In genomic region chr14:55782361-55782960, GRCm38 (mm10) we compare ENCODE assay signal across 9 mouse cellular contexts. TPM values are rescaled to one million over a fixed set of nuclear protein-coding genes. Genes with fewer than 3 reads are reported as not detected.
DNase-seq lines count a peak whose midpoint lies in the region; ATAC-seq lines count a peak whose summit lies in the region.
"Had no signal": no experiment of that assay in that cellular context is flagged by ENCODE, and none has a peak within 500 bp of the region (broad histone marks: within the 10 kb centered on the region; RNA-seq: fewer than 3 reads in every experiment).

No protein-coding gene starts in this region.

- 42% methylated on average over 9 of the region's 9 CpGs for WGBS in embryonic facial prominence, embryonic 12.5 days
- WGBS in hindbrain, embryonic 12.5 days, result 46% methylated on average over 9 of the region's 9 CpGs
- 47% methylated on average over 9 of the region's 9 CpGs for WGBS in liver, embryonic 16.5 days (ENCODE audit: insufficient replicate concordance)

- H3K4me2 ChIP-seq in embryonic facial prominence, embryonic 12.5 days (replicated peaks), result peak overlapping the region; percentile 63
- H3K4me2 ChIP-seq in hindbrain, embryonic 12.5 days (replicated peaks), result peak overlapping the region; percentile 45
- peak overlapping the region; percentile 19; the same call in 1 of the 2 replicates for H3K4me2 ChIP-seq in liver, embryonic 16.5 days (ENCODE audit: low read depth, low read length)

- peak; percentile 93 for DNase-seq in heart, adult 11 months
- DNase-seq in heart, postnatal 25 days (ENCODE audit: low spot score), result no peak
- DNase-seq in yolk sac, embryonic 10.5 days (ENCODE audit: low spot score), result no peak
- no peak for DNase-seq in right cerebral cortex, postnatal 25 days
- no peak for DNase-seq in left cerebral cortex, adult 8-10 months (ENCODE audit: low spot score in 2 of 2)

- H3K4me1 ChIP-seq in embryonic facial prominence, embryonic 12.5 days, result peaks cover 29% of the 10 kb centered on the region
- peaks cover 12% of the 10 kb centered on the region for H3K4me1 ChIP-seq in hindbrain, embryonic 12.5 days
- H3K4me1 ChIP-seq in liver, embryonic 16.5 days (ENCODE audit: control insufficient read depth, low read depth, low read length), result peaks cover 2% of the 10 kb centered on the region

- peaks cover 40% of the 10 kb centered on the region for H3K27me3 ChIP-seq in embryonic facial prominence, embryonic 12.5 days
- H3K27me3 ChIP-seq in hindbrain, embryonic 12.5 days, result peaks cover 66% of the 10 kb centered on the region
- peaks cover 29% of the 10 kb centered on the region for H3K27me3 ChIP-seq in liver, embryonic 16.5 days (ENCODE audit: control insufficient read depth, insufficient read depth, low read depth, low read length)

- intact Hi-C loops in heart, postnatal 25 days (cut with DNase I), result no loop called here

- H3K9ac ChIP-seq in embryonic facial prominence, embryonic 12.5 days, result peak overlapping the region; percentile 32; the same call in 1 of the 2 replicates
- no peak overlapping the region for H3K9ac ChIP-seq in hindbrain, embryonic 12.5 days
- H3K9ac ChIP-seq in liver, embryonic 16.5 days (ENCODE audit: low read depth, low read length), result no peak overlapping the region

- H3K27ac ChIP-seq in embryonic facial prominence, embryonic 12.5 days, result peak overlapping the region; percentile 73
- H3K27ac ChIP-seq in hindbrain, embryonic 12.5 days, result no peak overlapping the region
- no peak overlapping the region for H3K27ac ChIP-seq in liver, embryonic 16.5 days (ENCODE audit: low read length)

- no peaks in the 10 kb centered on the region for H3K36me3 ChIP-seq in embryonic facial prominence, embryonic 12.5 days
- H3K36me3 ChIP-seq in hindbrain, embryonic 12.5 days, result no peaks in the 10 kb centered on the region
- H3K36me3 ChIP-seq in liver, embryonic 16.5 days (ENCODE audit: control insufficient read depth, insufficient read depth), result no peaks in the 10 kb centered on the region

- no peaks in the 10 kb centered on the region for H3K9me3 ChIP-seq in embryonic facial prominence, embryonic 12.5 days
- no peaks in the 10 kb centered on the region for H3K9me3 ChIP-seq in hindbrain, embryonic 12.5 days (replicated peaks)
- H3K9me3 ChIP-seq in liver, embryonic 16.5 days (replicated peaks; ENCODE audit: control insufficient read depth, low read length), result no peaks in the 10 kb centered on the region

- no peak for ATAC-seq in embryonic facial prominence, embryonic 12.5 days (ENCODE audit: insufficient number of reproducible peaks, insufficient read depth, low FRiP score, low TSS enrichment)
- no peak for ATAC-seq in hindbrain, embryonic 12.5 days (ENCODE audit: low FRiP score)
- no peak for ATAC-seq in liver, embryonic 16.5 days (ENCODE audit: low read depth)

- H3K4me3 ChIP-seq in embryonic facial prominence, embryonic 12.5 days, result peak overlapping the region; percentile 42
- H3K4me3 ChIP-seq in hindbrain, embryonic 12.5 days, result peak overlapping the region; percentile 34; the same call in 1 of the 2 replicates
- peak overlapping the region; percentile 7; the same call in 1 of the 2 replicates for H3K4me3 ChIP-seq in liver, embryonic 16.5 days (ENCODE audit: low read depth, low read length)

RNA-seq across cellular contexts. Expression of gene Adcy4, which starts 1.4 kb away (rescaled TPM):
- total RNA-seq in heart, postnatal 25 days (2021), result 10 to 100 TPM; 18.2 to 23.8 TPM
- 21.3 and 24.2 TPM in 2 replicates for polyA plus RNA-seq in embryonic facial prominence, embryonic 12.5 days (2016; fragmentation: Nextera tagmentation; extraction: Ambion mirVana)
- polyA plus RNA-seq in hindbrain, embryonic 12.5 days (2016; fragmentation: Nextera tagmentation; extraction: Ambion mirVana), result 15.7 and 19.5 TPM in 2 replicates
- polyA plus RNA-seq in liver, embryonic 16.5 days (2015; fragmentation: Nextera tagmentation; extraction: Ambion mirVana), result 1.9 and 2.4 TPM in 2 replicates
- 1 to 10 TPM; 3.3 to 6.2 (median 4.7) TPM for total RNA-seq in left cerebral cortex, adult 8-10 months (2022)

RNA-seq across cellular contexts. Expression of gene Ripk3, which starts 6.2 kb away (rescaled TPM):
- 1 to 10 TPM; 2.3 to 3.4 TPM for total RNA-seq in heart, postnatal 25 days (2021)
- polyA plus RNA-seq in embryonic facial prominence, embryonic 12.5 days (2016; fragmentation: Nextera tagmentation; extraction: Ambion mirVana), result 45.5 and 50.3 TPM in 2 replicates
- polyA plus RNA-seq in hindbrain, embryonic 12.5 days (2016; fragmentation: Nextera tagmentation; extraction: Ambion mirVana), result 10.8 and 13.5 TPM in 2 replicates
- polyA plus RNA-seq in liver, embryonic 16.5 days (2015; fragmentation: Nextera tagmentation; extraction: Ambion mirVana), result 15.4 and 16.4 TPM in 2 replicates
- under 1 TPM in 2 of 4 experiments, not detected in 2; 0.73 to 0.98 TPM for total RNA-seq in left cerebral cortex, adult 8-10 months (2022)

RNA-seq across cellular contexts. Expression of gene Ltb4r1, which starts 16.7 kb away (rescaled TPM):
- total RNA-seq in heart, postnatal 25 days (2021), result under 1 TPM in 1 of 2 experiments, not detected in 1; 0.18 TPM
- polyA plus RNA-seq in embryonic facial prominence, embryonic 12.5 days (2016; fragmentation: Nextera tagmentation; extraction: Ambion mirVana), result 0.48 and 0.60 TPM in 2 replicates
- 0.72 TPM in 1 of 2 replicates, not detected in the other for polyA plus RNA-seq in hindbrain, embryonic 12.5 days (2016; fragmentation: Nextera tagmentation; extraction: Ambion mirVana)
- 14.2 and 16.4 TPM in 2 replicates for polyA plus RNA-seq in liver, embryonic 16.5 days (2015; fragmentation: Nextera tagmentation; extraction: Ambion mirVana)
- under 1 TPM in 3 of 4 experiments, not detected in 1; 0.26 to 0.65 (median 0.53) TPM for total RNA-seq in left cerebral cortex, adult 8-10 months (2022)

RNA-seq across cellular contexts. Expression of gene Ltb4r2, which starts 21.2 kb away (rescaled TPM):
- total RNA-seq in heart, postnatal 25 days (2021), result under 1 TPM; 0.06 to 0.13 TPM
- 0.55 and 0.60 TPM in 2 replicates for polyA plus RNA-seq in embryonic facial prominence, embryonic 12.5 days (2016; fragmentation: Nextera tagmentation; extraction: Ambion mirVana)
- polyA plus RNA-seq in hindbrain, embryonic 12.5 days (2016; fragmentation: Nextera tagmentation; extraction: Ambion mirVana), result 0.36 and 0.57 TPM in 2 replicates
- polyA plus RNA-seq in liver, embryonic 16.5 days (2015; fragmentation: Nextera tagmentation; extraction: Ambion mirVana), result 0.38 and 0.40 TPM in 2 replicates
- under 1 TPM; 0.21 to 0.28 (median 0.25) TPM for total RNA-seq in left cerebral cortex, adult 8-10 months (2022)

RNA-seq across cellular contexts. Expression of gene Cideb, which starts 24.2 kb away (rescaled TPM):
- total RNA-seq in heart, postnatal 25 days (2021), result under 1 TPM; 0.56 to 0.83 TPM
- 0.19 and 0.50 TPM in 2 replicates for polyA plus RNA-seq in embryonic facial prominence, embryonic 12.5 days (2016; fragmentation: Nextera tagmentation; extraction: Ambion mirVana)
- 0.36 and 0.56 TPM in 2 replicates for polyA plus RNA-seq in hindbrain, embryonic 12.5 days (2016; fragmentation: Nextera tagmentation; extraction: Ambion mirVana)
- 74.1 and 86.9 TPM in 2 replicates for polyA plus RNA-seq in liver, embryonic 16.5 days (2015; fragmentation: Nextera tagmentation; extraction: Ambion mirVana)
- 1 to 10 TPM; 1.5 to 3.1 (median 2.4) TPM for total RNA-seq in left cerebral cortex, adult 8-10 months (2022)
- polyA plus RNA-seq: testis, adult 2 months had no signal
